Mouse (Mus musculus) lung, postnatal 4 days (tissue): Measurements from ENCODE around the gene Olfr49.

Source experiments
- DNase-seq, 2 experiments: peaks; one replicate each; pipeline ENCODE4 v3.0.0; 2021

The Olfr49 gene

GRCm38 (mm10) chr14:54284839-54285238, at the start of gene Olfr49:
TSS of gene Olfr49 (minus strand) at chr14:54284939.
- no peak for DNase-seq

GRCm38 (mm10) chr14:54333452-54334189, 48.9 kb upstream of the Olfr49 start:
- no peak for DNase-seq

GRCm38 (mm10) chr14:54332176-54333074, 47.7 kb upstream of the Olfr49 start:
- no peak for DNase-seq

- no peak for DNase-seq
These were observed 46.4 kb upstream of the Olfr49 start for GRCm38 (mm10) chr14:54331178-54331577.

GRCm38 (mm10) chr14:54329201-54329600, 44.5 kb upstream of the Olfr49 start:
- DNase-seq: no peak

GRCm38 (mm10) chr14:54328548-54328947, 43.8 kb upstream of the Olfr49 start:
- DNase-seq: no peak

- DNase-seq: no peak
These were observed 39.7 kb upstream of the Olfr49 start for GRCm38 (mm10) chr14:54324486-54324885.

GRCm38 (mm10) chr14:54321556-54322376, 37.0 kb upstream of the Olfr49 start:
- DNase-seq: no peak

GRCm38 (mm10) chr14:54311763-54312162, 27.0 kb upstream of the Olfr49 start:
- no peak for DNase-seq

GRCm38 (mm10) chr14:54300676-54301075, 15.9 kb upstream of the Olfr49 start:
- no peak for DNase-seq

- DNase-seq: no peak
These were observed 15.4 kb upstream of the Olfr49 start for GRCm38 (mm10) chr14:54300136-54300535.

- DNase-seq: no peak
These were observed 8.3 kb downstream of the Olfr49 start for GRCm38 (mm10) chr14:54276446-54276845.

- DNase-seq: no peak
These were observed 12.0 kb downstream of the Olfr49 start for GRCm38 (mm10) chr14:54272696-54273095.

- no peak for DNase-seq
These were observed 12.6 kb downstream of the Olfr49 start for GRCm38 (mm10) chr14:54271976-54272606.

GRCm38 (mm10) chr14:54270413-54270812, 14.3 kb downstream of the Olfr49 start:
- DNase-seq: no peak

GRCm38 (mm10) chr14:54269566-54269965, 15.2 kb downstream of the Olfr49 start:
- DNase-seq: no peak

- no peak for DNase-seq
These were observed 16.8 kb downstream of the Olfr49 start for GRCm38 (mm10) chr14:54267966-54268365.

- DNase-seq: no peak
These were observed 18.8 kb downstream of the Olfr49 start for GRCm38 (mm10) chr14:54265951-54266350.

GRCm38 (mm10) chr14:54265093-54265492, 19.6 kb downstream of the Olfr49 start:
- DNase-seq: no peak

- DNase-seq: no peak
These were observed 20.5 kb downstream of the Olfr49 start for GRCm38 (mm10) chr14:54264231-54264630.

- DNase-seq: no peak
These were observed 21.6 kb downstream of the Olfr49 start for GRCm38 (mm10) chr14:54263099-54263498.

- DNase-seq: no peak
These were observed 22.1 kb downstream of the Olfr49 start for GRCm38 (mm10) chr14:54262622-54263021.

GRCm38 (mm10) chr14:54261386-54261785, 23.4 kb downstream of the Olfr49 start:
- DNase-seq: no peak
